Mouse (Mus musculus): ENCODE measurements around the gene Lsm3. TPM values are rescaled to one million over a fixed set of nuclear protein-coding genes. Genes with fewer than 3 reads are reported as not detected.

The Lsm3 gene
- polyA plus RNA-seq, 1 experiment = 69.5 TPM

- peaks cover 62% of the 10 kb centered on the region for H3K79me2 ChIP-seq (ENCODE audit: control insufficient read depth, insufficient read depth)
- H3K27me3 ChIP-seq (ENCODE audit: control insufficient read depth, insufficient read depth, insufficient read length) = no peaks in the 10 kb centered on the region
- TF ChIP-seq POLR2A (IDR thresholded peaks at IDR 0.05; ENCODE audit: insufficient read length, low read depth) (peak; percentile 74), E2F4 (IDR thresholded peaks at IDR 0.05; ENCODE audit: insufficient read depth) (peak; percentile 78), MYOG (IDR thresholded peaks at IDR 0.05; ENCODE audit: control insufficient read depth in 1 of 3, insufficient read depth in 1 of 3, insufficient read length in 2 of 3, low read depth in 2 of 3) (peak in 1 of 3 experiments; percentile 32), MAX (IDR thresholded peaks at IDR 0.05; ENCODE audit: low read depth) (peak; percentile 60), SRF (IDR thresholded peaks at IDR 0.05; ENCODE audit: control insufficient read depth, insufficient read length, low read depth) (no peak), USF1 (IDR thresholded peaks at IDR 0.05; ENCODE audit: low read depth) (peak; percentile 45), CEBPB (IDR thresholded peaks at IDR 0.05; ENCODE audit: insufficient read depth, poor library complexity, severe bottlenecking) (no peak), POLR2AphosphoS2 (IDR thresholded peaks at IDR 0.05; ENCODE audit: insufficient read length, low read depth) (peak; percentile 73), REST (IDR thresholded peaks at IDR 0.05; ENCODE audit: insufficient read depth, insufficient read length) (no peak), MYOD1 (IDR thresholded peaks at IDR 0.05; ENCODE audit: control insufficient read depth in 1 of 3, insufficient read length in 2 of 3, low read depth in 2 of 3) (peak in 1 of 3 experiments; percentile 31), TCF12 (IDR thresholded peaks at IDR 0.05; ENCODE audit: insufficient read depth, poor library complexity, severe bottlenecking) (no peak), TCF3 (IDR thresholded peaks at IDR 0.05; ENCODE audit: insufficient read length, low read depth) (no peak)
- peak within 1 kb of the TSS; percentile 94 for H3K4me2 ChIP-seq (ENCODE audit: low read depth)
- peaks cover 6% of the 10 kb centered on the region for H3K36me3 ChIP-seq (ENCODE audit: control insufficient read depth, insufficient read depth)
- peak within 1 kb of the TSS; percentile 30 for H3ac ChIP-seq (ENCODE audit: control insufficient read depth, insufficient read length)
- peak within 1 kb of the TSS; percentile 93 for H3K4me3 ChIP-seq
Observed at GRCm38 (mm10) chr6:91472868-91473804, 42.6 kb upstream of the Lsm3 start, which contains the start of the genes Chchd4 and Tmem43. Chchd4 (minus strand) TSS chr6:91473546. Tmem43 (plus strand) TSS chr6:91473703.

GRCm38 (mm10) chr6:91473805-91474440, 41.8 kb upstream of the Lsm3 start:
- Histone ChIP-seq H3K4me3 (peak overlapping the region; percentile 93), H3K36me3 (ENCODE audit: control insufficient read depth, insufficient read depth) (peaks cover 13% of the 10 kb centered on the region), H3ac (ENCODE audit: control insufficient read depth, insufficient read length) (peak overlapping the region; percentile 30), H3K4me2 (ENCODE audit: low read depth) (peak overlapping the region; percentile 91), H3K79me2 (ENCODE audit: control insufficient read depth, insufficient read depth) (peaks cover 62% of the 10 kb centered on the region), H3K27me3 (ENCODE audit: control insufficient read depth, insufficient read depth, insufficient read length) (no peaks in the 10 kb centered on the region)
- TF ChIP-seq TCF12 (IDR thresholded peaks at IDR 0.05; ENCODE audit: insufficient read depth, poor library complexity, severe bottlenecking) = no peak
- TF ChIP-seq MYOD1 (IDR thresholded peaks at IDR 0.05; ENCODE audit: control insufficient read depth in 1 of 3, insufficient read length in 2 of 3, low read depth in 2 of 3) = no peak
- TF ChIP-seq POLR2A (IDR thresholded peaks at IDR 0.05; ENCODE audit: insufficient read length, low read depth) = no peak
- TF ChIP-seq SRF (IDR thresholded peaks at IDR 0.05; ENCODE audit: control insufficient read depth, insufficient read length, low read depth) = no peak
- TF ChIP-seq REST (IDR thresholded peaks at IDR 0.05; ENCODE audit: insufficient read depth, insufficient read length) = peak; percentile 26
- no peak for TF ChIP-seq TCF3 (IDR thresholded peaks at IDR 0.05; ENCODE audit: insufficient read length, low read depth)

GRCm38 (mm10) chr6:91474441-91475190, 41.1 kb upstream of the Lsm3 start:
- no peak for TF ChIP-seq MYOD1 (IDR thresholded peaks at IDR 0.05; ENCODE audit: control insufficient read depth in 1 of 3, insufficient read length in 2 of 3, low read depth in 2 of 3)
- no peak for TF ChIP-seq SRF (IDR thresholded peaks at IDR 0.05; ENCODE audit: control insufficient read depth, insufficient read length, low read depth)
- no peak for TF ChIP-seq TCF3 (IDR thresholded peaks at IDR 0.05; ENCODE audit: insufficient read length, low read depth)
- TF ChIP-seq TCF12 (IDR thresholded peaks at IDR 0.05; ENCODE audit: insufficient read depth, poor library complexity, severe bottlenecking) = no peak
- TF ChIP-seq POLR2AphosphoS2 (IDR thresholded peaks at IDR 0.05; ENCODE audit: insufficient read length, low read depth) = peak; percentile 20
- no peak for TF ChIP-seq POLR2A (IDR thresholded peaks at IDR 0.05; ENCODE audit: insufficient read length, low read depth)
- no peak for TF ChIP-seq E2F4 (IDR thresholded peaks at IDR 0.05; ENCODE audit: insufficient read depth)
- Histone ChIP-seq H3K4me3 (peak overlapping the region; percentile 93), H3K36me3 (ENCODE audit: control insufficient read depth, insufficient read depth) (peaks cover 19% of the 10 kb centered on the region), H3ac (ENCODE audit: control insufficient read depth, insufficient read length) (peak overlapping the region; percentile 30), H3K27me3 (ENCODE audit: control insufficient read depth, insufficient read depth, insufficient read length) (no peaks in the 10 kb centered on the region), H3K79me2 (ENCODE audit: control insufficient read depth, insufficient read depth) (peaks cover 55% of the 10 kb centered on the region), H3K4me2 (ENCODE audit: low read depth) (peak overlapping the region; percentile 91)

GRCm38 (mm10) chr6:91476541-91476940, 39.2 kb upstream of the Lsm3 start:
- H3K4me2 ChIP-seq (ENCODE audit: low read depth) = peak overlapping the region; percentile 91
- H3K27me3 ChIP-seq (ENCODE audit: control insufficient read depth, insufficient read depth, insufficient read length) = no peaks in the 10 kb centered on the region
- H3K36me3 ChIP-seq (ENCODE audit: control insufficient read depth, insufficient read depth) = peaks cover 29% of the 10 kb centered on the region
- H3K79me2 ChIP-seq (ENCODE audit: control insufficient read depth, insufficient read depth) = peaks cover 50% of the 10 kb centered on the region
- H3ac ChIP-seq (ENCODE audit: control insufficient read depth, insufficient read length) = no peak overlapping the region
- TF ChIP-seq POLR2AphosphoS2 (IDR thresholded peaks at IDR 0.05; ENCODE audit: insufficient read length, low read depth) (peak; percentile 29), TCF12 (IDR thresholded peaks at IDR 0.05; ENCODE audit: insufficient read depth, poor library complexity, severe bottlenecking) (no peak), REST (IDR thresholded peaks at IDR 0.05; ENCODE audit: insufficient read depth, insufficient read length) (no peak), CEBPB (IDR thresholded peaks at IDR 0.05; ENCODE audit: insufficient read depth, poor library complexity, severe bottlenecking) (no peak), TCF3 (IDR thresholded peaks at IDR 0.05; ENCODE audit: insufficient read length, low read depth) (no peak), MYOD1 (IDR thresholded peaks at IDR 0.05; ENCODE audit: control insufficient read depth in 1 of 3, insufficient read length in 2 of 3, low read depth in 2 of 3) (peak in 1 of 3 experiments; percentile 8), POLR2A (IDR thresholded peaks at IDR 0.05; ENCODE audit: insufficient read length, low read depth) (no peak)
- no peak overlapping the region for H3K4me3 ChIP-seq
